Mouse (Mus musculus): ENCODE data around the gene Fam193b.
A peak's percentile ranks its signal among the peaks of the same experiment; 100 is the strongest.
"Not testable (repeated sequence)": the region's sequence is repeated elsewhere in the genome, so short reads cannot be mapped to it uniquely, and the experiment has no call there.

Gene Fam193b

GRCm38 (mm10) chr13:55571977-55572376 lies 1.1 kb upstream of the Fam193b start:
- no peak for DNase-seq (ENCODE audit: low spot score in 2 of 2)

- DNase-seq (ENCODE audit: low spot score in 2 of 2), result peak in 1 of 2 experiments; percentile 40
These were observed 490 bp downstream of the Fam193b start for GRCm38 (mm10) chr13:55570286-55570973.

GRCm38 (mm10) chr13:55569726-55570285 lies 1.1 kb downstream of the Fam193b start:
- peak in 1 of 2 experiments; percentile 11 for DNase-seq (ENCODE audit: low spot score in 2 of 2)

- DNase-seq (ENCODE audit: low spot score in 2 of 2), result not testable (repeated sequence)
These were observed 2.4 kb downstream of the Fam193b start for GRCm38 (mm10) chr13:55568524-55568923.

- no peak for DNase-seq (ENCODE audit: low spot score in 2 of 2)
These were observed 3.0 kb downstream of the Fam193b start for GRCm38 (mm10) chr13:55567949-55568348.

- no peak for DNase-seq (ENCODE audit: low spot score in 2 of 2)
These were observed 3.9 kb downstream of the Fam193b start for GRCm38 (mm10) chr13:55567001-55567400.

GRCm38 (mm10) chr13:55563266-55563879 lies 7.5 kb downstream of the Fam193b start:
- no peak for DNase-seq (ENCODE audit: low spot score in 2 of 2)

- no peak for DNase-seq (ENCODE audit: low spot score in 2 of 2)
These were observed 13.4 kb downstream of the Fam193b start for GRCm38 (mm10) chr13:55557499-55557898.

GRCm38 (mm10) chr13:55555921-55556320 lies 15.0 kb downstream of the Fam193b start:
- DNase-seq (ENCODE audit: low spot score in 2 of 2), result no peak

GRCm38 (mm10) chr13:55549061-55549460 lies 21.9 kb downstream of the Fam193b start:
- no peak for DNase-seq (ENCODE audit: low spot score in 2 of 2)

GRCm38 (mm10) chr13:55548426-55548825 lies 22.5 kb downstream of the Fam193b start:
- no peak for DNase-seq (ENCODE audit: low spot score in 2 of 2)

GRCm38 (mm10) chr13:55547916-55548315 lies 23.0 kb downstream of the Fam193b start:
- no peak for DNase-seq (ENCODE audit: low spot score in 2 of 2)

- DNase-seq (ENCODE audit: low spot score in 2 of 2), result no peak
These were observed 26.1 kb downstream of the Fam193b start for GRCm38 (mm10) chr13:55544792-55545191.

- no peak for DNase-seq (ENCODE audit: low spot score in 2 of 2)
These were observed 27.5 kb downstream of the Fam193b start for GRCm38 (mm10) chr13:55543447-55543846.

- DNase-seq (ENCODE audit: low spot score in 2 of 2), result no peak
These were observed 28.0 kb downstream of the Fam193b start for GRCm38 (mm10) chr13:55542891-55543290.

- no peak for DNase-seq (ENCODE audit: low spot score in 2 of 2)
These were observed 30.0 kb downstream of the Fam193b start for GRCm38 (mm10) chr13:55540933-55541332.

- peak; percentile 99 to 100 for DNase-seq (ENCODE audit: low spot score in 2 of 2)
These were observed 34.4 kb downstream of the Fam193b start, which contains the start of gene Ddx41 for GRCm38 (mm10) chr13:55536194-55537175. Gene Ddx41 (minus strand): TSS chr13:55536658.

- DNase-seq (ENCODE audit: low spot score in 2 of 2), result no peak
These were observed 35.1 kb downstream of the Fam193b start for GRCm38 (mm10) chr13:55535796-55536193.

GRCm38 (mm10) chr13:55535191-55535590 lies 35.7 kb downstream of the Fam193b start:
- DNase-seq (ENCODE audit: low spot score in 2 of 2), result no peak

GRCm38 (mm10) chr13:55529198-55529915 lies 41.6 kb downstream of the Fam193b start, which contains the start of gene Dok3:
Gene Dok3 (minus strand): TSS chr13:55529296.
- DNase-seq (ENCODE audit: low spot score in 2 of 2), result no peak
